Mouse (Mus musculus) lung, postnatal 25 days (tissue): ENCODE measurements around the gene D8Ertd738e.
A peak's percentile ranks its signal among the peaks of the same experiment; 100 is the strongest.

ENCODE experiments used
- DNase-seq: peaks from one replicate; pipeline ENCODE4 v3.0.0; 2022; ENCODE audit warnings: low spot score

The D8Ertd738e gene

DNA sequence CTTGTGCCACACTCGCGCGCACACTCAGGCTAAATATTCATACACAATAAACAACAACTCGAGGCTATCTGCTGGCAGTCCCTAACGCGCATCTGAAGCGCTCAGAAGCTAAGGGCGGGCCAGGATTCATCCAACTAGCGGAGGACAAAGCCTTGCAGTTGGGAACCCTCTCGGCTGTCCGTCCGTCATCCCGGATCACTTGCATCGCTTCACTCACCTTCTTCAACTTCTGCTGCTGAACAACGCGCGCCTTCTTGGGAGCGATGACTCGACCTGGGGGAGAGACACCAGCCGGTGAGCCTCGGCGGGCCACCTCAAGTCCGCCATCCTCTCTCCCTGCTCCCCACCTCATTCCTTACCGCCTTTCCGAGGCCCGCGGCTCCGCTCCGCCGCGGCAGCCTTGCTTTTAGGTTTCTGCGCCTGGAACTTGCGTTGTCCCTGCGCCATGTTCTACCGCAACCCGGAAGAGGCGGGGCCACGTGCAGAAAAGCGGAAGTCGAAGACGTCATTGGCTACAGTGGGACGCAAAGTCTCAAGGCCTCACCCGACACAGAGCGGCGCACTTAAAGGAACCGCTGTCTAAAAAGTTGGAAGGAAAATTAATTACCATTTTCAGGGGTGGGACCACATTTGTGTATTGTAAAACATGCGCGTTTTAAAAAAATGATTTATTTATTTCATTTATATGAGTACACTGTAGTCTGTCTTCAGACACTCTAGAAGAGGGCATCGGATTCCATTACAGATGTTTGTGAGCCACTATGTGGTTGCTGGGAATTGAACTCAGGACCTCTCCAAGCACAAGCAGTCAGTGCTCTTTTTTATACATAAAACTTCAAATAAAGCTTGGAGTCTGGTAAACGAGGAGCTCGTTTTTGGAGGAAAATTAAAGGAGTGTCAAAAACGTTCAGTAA is at the start of gene D8Ertd738e:
D8Ertd738e (minus strand) TSS at position 463 of the 914 bp plus-strand sequence.
- DNase-seq = peak; percentile 92

DNA sequence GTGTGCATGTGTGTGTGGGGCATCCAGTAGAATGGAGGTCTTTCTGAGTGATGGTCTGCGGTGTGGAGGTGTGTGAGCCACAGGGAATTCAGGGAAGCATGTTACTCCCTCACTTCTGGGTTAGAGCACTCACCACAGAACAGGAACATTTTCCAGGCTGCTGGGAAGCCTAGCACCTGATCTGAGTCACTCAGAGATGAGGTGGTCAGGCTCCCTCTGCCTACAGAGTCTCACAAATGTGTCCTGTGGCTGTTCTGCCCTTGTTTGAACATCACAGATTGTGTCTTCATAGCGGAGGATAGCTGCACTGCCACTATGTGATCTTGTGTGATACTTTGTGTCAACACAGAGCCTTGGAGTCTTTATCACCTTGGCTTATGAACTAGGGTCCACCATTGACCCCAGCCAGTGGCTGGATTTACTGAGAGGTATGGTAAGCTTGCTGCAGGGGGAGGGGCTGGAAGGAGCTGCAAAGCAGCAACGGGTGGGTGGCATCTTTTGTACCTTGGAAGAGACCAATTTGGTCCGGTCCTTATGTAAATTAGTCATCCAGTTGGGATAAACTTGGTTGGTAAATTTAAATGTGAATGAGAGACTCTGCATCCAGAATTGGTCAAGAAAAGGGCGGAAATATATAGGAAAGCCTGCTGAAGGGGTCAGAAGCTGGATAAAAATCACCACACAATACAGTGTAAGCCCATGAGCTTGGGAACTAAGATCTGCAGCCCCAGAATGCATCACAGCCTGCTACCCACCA is 47.7 kb upstream of the D8Ertd738e start:
- DNase-seq = no peak

DNA sequence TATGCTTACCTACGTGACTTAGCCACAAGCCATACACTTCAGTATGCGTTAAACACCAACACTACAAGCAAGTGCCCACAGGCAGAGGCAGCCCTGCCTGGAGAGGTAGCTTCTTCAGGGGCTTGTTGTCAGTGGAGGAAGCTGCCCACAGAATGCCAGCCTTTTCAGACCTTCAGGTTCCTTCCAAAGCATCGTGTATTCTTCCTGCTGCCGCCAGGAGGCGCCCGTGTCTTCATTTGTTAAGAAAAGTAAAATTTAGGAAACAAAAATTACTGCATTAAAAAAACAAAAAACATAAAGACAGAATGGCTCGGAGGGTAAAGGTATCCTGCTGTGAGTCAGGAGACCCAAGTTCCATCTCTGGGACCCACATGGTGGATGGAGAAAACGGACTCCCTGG is 42.2 kb upstream of the D8Ertd738e start:
- peak; percentile 18 for DNase-seq

DNA sequence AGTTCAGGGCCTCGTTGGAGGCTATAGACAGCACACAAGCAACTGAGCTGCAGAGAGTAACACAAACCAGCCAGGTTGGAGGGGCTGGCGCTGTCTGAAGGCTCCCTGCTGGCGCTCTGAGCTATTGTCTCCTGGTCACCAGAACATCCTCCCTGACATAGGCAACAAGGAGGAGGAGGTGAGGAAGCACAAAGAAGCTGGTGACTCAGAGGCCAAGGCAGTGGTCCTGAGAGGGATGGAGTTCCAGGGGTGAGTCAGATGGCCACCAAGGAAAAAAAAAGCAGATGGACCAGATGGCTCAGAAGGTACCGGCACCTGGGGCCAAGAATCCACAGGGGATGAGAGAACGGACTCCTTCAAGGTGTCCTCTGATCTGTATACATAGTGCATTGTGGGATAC is 41.6 kb upstream of the D8Ertd738e start:
- no peak for DNase-seq

DNA sequence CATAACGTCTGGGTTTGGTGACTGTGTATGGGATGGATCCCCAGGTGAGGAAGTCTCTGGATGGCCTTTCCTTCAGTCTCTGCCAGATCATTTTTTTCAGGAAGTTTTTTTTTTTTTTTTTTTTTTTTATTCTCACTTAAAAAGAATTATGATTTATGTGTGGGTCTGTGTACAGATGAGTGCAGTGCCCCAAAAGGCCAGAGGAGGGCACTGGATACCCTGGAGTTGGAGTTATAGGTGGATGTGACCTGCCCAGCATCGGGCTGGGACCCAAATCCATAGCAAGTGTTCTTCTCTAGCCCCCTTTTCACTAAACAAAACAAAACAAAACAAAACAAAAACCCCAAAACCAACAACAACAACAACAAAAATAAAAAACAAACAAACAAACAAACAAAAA is 39.4 kb upstream of the D8Ertd738e start:
- DNase-seq = no peak

DNA sequence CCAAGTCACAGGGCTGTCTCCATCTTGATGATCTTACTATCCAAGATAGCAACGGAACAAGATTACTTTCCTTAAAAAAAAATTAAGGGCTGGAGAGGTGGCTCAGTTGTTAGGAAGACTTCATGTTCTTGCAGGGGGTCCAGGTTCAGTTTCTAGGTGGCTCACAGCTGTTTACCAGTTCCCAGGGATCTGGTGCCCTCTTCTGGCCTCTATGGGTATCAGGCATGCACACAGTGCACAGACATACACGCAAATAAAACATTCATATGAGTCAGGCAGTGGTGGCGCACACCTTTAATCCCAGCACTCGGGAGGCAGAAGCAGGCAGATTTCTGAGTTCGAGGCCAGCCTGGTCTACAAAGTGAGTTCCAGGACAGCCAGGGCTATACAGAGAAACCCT is 36.1 kb upstream of the D8Ertd738e start:
- DNase-seq = peak; percentile 59

DNA sequence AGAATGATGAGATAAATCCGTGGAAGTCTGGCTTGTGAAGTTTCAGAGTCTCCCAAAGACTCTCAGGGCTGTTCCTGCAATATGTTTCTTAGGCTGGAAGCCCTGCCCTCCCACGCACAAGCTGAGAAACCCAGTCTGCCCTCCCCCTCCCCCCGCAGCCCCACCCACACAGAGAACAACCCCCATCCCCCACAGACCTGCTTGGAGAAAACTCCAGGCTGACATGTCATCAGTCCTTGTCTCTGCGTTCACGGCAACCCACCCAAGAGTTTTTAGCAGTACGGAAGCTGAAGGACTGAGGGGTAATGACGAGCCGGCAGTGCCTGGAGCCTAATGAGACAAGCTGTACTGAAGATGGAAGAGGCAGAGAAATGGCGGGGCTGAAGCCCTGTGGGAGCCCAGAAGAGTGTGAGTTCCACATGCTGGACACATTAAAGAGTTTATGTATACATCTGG is 35.1 kb upstream of the D8Ertd738e start:
- DNase-seq = no peak

DNA sequence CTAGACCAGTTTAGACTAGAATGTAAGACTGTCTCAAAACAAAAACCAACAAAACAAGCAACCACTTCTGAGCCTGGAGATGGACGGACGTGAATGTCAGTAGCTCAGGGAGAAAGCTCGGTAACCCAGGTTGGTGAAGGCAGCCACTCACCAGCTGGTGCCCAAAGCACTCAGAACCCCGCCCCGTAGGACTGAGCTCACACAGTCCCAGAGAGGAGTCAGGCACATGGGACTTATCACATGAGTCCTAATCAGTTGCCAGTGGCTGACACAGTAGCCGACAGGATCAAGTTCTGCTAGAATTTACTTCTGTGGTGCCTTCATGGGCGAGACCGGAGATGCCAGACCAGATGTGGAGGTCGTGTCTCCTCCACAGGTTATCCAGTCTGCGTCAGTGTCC is 31.3 kb upstream of the D8Ertd738e start:
- no peak for DNase-seq

DNA sequence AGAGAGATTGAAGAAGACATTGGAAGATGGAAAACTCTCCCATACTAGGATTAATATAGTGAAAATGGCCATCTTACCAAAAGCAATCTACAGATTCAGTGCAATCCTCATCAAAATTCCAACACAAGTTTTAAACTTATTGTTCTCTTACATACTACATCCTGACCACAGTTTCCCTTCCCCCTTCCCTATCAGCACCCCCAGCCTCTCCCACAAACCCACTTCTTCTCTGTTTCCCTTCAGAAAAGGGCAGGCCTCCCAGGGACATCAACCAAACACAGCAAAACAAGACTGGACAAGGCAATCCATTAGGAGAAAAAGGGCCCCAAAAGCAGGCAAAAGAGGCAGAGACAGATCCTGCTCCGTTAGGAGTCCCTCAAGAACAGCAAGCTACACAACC is 26.9 kb upstream of the D8Ertd738e start:
- no peak for DNase-seq

DNA sequence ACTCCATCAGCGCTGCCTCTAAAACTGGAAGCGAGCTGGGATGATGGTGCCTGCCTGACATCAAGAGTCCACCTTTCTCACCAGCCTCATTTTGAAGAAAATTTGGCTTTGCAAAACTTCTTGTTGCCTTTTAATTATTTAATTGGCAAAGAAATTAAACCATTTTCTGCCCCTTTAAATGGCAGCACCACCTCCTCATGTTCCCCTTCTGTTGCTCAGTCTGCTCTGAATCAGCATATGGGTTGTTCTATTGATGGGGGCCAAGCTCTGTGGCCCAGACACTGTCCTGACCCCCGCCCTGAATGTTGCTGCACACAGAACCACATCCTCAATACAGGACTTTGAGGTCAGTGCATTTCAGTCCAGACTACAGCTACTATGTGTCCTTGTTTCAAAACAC is 24.4 kb upstream of the D8Ertd738e start:
- DNase-seq = no peak

DNA sequence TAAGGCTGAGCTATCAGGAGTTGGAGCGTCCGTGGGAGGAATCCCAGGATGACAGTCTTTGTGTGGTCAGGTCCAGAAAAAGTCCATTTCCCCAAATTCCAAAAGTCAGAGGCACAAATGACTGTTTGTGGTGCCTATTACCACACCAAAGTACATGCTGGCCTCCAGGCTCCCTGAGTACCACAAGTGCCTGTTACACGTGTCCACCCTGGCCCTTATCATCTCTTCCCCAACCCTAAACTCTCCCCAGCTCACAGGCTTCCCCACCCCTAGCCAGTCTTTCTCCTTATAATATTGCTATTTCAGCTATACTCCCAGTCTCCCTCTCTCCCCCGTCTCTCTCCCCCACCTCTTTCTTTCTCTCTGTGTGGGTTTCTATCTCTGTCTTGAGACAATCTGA is 22.8 kb upstream of the D8Ertd738e start:
- DNase-seq = no peak

DNA sequence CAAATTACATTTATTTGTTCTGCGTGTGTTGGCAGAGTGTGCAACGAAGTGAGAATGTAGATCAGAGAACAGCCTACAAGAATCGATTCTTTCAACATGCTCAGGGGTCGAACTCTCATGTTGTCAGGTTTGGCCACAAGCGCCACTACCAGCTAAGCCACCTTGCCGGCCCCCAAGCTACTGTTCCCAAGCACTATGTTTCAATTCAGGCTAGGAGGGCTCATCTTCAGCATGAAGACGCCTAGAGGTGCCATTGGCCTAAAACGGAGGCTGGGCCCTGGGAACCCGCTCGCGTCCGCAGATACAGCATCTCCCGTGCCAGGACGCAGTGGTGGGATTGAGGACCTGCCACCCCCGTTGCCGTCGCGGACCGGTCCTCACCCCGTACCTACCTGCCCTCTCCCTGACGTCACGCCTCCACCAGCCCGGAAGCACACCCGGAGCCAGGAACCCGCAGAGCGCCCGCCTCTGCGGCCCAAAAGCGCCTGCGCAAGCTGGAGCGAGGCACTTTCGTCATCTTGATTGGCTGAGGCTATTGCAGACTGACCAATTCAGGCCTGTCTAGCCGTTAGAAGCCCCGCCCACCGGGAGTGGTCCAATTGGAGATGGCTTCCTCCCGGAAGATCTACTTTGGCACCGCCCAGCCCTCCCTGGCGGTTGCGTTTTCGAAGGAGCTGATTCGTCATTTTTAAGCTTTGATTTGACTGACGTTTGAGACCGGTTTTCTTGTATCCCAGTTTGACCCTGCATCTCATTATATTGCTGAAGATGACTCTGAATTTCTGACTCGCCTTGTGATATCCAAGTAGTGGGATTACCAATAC is 20.6 kb upstream of the D8Ertd738e start, which contains the start of gene Ccdc130:
Ccdc130 (minus strand) TSS at position 431 of the 824 bp plus-strand sequence.
- peak; percentile 100 for DNase-seq

DNA sequence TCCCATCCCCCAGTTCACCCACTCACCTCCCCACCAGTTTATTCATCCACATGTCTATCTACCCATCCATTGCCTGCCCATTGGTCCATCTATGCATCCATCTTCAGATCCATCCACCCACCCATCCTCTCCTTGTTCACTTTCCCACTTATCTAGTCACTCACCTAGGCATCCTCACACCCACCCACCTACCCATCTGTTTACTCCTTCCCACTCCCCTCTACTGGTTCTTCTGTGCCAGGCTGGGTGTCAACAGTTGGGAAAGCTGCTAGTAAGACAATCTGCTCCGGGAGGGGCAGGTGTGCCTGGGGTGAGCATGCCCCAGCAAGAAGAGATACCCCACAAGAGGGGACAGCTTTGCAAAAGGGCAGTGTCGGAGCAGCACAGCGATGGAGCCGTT is 11.6 kb upstream of the D8Ertd738e start:
- DNase-seq = no peak

DNA sequence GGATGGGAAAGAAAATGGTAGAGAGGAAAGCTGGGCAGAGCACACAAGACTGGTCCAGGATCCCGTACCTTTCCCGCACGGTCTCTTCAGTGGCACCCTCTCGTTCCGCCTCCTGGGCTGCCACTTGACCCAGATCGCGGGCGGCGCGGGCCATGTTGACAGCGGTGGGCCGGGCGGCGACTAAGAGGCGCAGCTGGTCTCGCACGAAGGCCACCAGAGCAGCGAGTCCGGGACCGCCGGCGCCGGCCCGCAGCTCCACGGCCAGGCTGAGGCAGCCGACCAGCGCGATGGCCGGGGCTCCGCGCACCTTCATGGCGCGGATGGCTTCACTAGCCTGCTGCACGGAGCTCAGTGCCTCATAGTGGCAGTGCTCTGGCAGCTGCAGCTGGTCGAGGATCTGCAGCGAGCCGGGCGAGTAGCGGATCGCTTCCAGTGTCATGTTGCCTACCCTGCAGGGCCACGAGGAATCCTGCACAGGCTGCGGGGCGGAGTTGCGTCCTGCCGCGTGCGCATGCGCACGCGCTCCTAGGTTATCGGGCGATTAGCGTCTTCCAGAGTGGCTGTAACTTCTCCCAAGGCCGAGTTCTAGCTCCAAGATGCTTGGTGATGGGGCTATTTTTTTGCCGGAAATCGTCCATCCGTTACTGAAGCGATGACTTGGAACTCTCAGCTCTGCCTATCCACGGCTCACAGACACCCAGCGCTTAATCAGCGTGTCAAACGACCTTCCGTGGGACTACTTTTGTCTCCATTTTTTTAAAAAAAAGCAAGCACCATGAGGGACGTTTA is 7.5 kb upstream of the D8Ertd738e start, which contains the start of gene Mri1:
Mri1 (minus strand) TSS at position 505 of the 789 bp plus-strand sequence.
- peak; percentile 76 for DNase-seq

DNA sequence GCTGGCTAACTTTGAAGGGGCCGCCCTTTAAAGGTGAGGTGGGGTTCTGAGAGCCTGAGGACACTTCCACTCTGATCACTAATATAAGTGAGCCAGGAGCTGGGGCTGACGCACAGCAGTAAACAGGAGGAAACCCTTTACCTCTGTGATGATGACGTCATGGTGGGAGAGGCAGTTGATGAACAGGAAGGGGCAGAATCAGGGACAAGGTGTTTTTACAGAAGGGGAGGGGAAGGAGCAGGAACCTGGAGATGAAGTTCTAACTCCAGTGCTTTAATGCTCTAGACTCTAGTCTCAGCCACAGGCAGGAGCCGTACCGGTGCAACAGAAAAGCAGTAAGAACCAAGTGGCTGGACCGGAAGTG is 6.9 kb upstream of the D8Ertd738e start:
- peak; percentile 59 for DNase-seq

DNA sequence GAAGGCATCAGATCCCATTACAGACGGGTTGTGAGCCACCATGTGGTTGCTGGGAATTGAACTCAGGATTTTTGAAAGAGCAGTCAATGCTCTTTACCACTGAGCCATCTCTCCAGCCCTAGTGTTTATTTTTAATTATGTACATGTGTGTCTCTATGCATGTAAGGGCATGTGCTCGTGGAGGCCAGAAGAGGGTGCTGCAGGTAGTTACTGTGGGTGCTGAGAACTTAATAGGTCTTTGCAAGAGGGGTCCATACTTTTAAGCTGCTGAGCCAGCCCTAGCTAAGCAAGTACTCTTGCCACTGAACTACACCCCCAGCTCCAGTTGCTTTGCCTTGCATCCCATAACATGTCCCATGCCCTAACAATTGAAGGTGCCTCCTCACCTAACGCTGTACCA is 6.3 kb upstream of the D8Ertd738e start:
- DNase-seq = no peak

DNA sequence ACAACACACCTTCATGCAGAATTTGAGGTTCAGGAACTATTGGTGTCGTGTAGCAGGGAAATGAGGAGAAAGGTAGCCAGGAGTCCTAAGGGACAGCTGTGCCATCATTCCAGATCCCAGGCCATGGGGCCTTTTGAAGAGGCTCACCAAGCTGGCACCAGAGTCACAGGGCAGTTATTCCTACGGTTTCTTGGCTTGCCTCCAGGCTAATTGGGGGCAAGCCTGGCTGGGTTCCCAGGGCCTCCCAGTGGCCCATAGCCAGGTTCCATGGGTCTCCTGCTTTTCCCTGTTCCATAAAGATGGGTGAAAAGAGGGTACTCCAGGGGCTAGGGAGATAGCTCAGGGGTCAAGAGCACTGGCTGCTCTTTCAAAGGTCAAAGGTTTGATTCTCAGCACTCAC is 7.7 kb downstream of the D8Ertd738e start:
- no peak for DNase-seq

DNA sequence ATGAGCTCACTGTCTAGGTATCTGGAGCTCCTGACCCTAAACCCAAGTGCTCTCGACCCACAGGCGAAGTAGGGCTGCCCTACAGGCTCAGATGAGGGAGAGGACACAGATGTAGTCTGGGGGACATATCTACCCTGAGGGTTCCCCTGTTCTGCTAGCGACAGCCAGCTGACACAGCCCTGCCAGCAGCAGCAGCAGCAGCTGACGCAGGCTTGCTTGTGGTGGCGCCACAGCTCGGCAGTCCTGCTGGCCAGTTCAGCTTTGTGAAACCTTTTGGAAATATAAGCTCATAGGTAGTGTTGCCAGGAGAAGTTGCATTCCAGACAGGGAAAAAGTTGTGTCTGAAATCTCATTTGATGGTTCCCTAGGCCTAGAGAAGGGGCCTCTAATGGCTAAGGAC is 8.4 kb downstream of the D8Ertd738e start:
- DNase-seq = no peak

DNA sequence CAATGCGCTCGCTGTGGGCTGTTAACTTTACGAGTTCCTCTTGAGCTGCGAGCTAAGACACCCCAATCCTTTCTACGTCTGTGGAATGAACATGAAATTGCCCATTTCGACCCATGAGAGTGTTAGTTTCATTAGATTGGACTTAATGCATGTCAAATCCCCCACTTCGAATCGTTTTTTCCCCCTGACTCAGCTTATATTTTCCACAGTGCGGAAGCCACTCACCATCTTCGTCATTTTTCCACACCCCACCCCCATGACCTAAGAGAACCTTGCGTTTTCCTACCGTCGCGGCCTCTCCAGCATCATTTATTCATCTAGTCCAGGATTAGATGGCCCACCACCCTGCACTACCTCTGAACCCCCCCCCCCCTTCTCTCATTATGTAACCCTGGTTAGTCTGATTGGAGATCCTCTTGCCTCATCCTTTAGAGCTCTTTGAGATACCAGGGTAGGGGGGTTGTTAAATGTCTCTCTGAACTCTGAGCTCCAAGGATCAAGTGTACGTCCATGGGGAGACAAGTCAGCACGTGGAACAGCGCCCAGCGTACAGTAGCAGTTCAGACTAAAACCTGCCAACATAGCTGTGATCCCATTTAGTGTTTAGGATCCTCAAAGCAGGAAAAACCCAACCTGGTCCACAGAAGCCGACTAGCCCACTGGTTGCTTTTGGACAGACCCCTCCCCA is 11.8 kb downstream of the D8Ertd738e start:
- peak; percentile 25 for DNase-seq

DNA sequence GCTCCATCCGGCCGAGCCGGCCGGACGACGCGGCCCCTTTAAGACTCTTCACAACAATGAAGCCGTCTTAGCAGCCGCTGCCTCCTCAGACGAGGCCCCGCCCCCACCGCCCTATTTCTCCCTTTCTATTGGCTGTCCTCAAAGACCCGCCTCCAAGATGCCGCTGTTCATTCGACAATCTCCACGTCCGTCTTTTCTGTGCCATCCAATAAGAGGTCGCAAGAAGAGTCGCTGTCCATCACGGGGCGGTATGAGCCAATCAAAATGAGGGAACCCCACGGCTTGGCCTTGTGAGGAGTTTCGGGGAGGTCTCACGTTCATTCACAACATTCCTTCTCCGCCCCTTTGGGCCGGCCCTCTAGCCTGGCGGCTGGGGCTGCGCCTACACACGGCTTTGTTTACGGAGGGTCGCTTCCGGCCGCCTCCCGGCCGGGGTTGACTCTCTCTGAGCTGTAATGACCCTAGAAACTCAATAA is 12.5 kb downstream of the D8Ertd738e start, which contains the start of gene Zswim4:
Zswim4 (minus strand) TSS at position 58 of the 476 bp plus-strand sequence.
- DNase-seq = peak; percentile 99
